Comparison of ENCODE assay signal across 9 mouse cellular contexts in the genomic region with DNA sequence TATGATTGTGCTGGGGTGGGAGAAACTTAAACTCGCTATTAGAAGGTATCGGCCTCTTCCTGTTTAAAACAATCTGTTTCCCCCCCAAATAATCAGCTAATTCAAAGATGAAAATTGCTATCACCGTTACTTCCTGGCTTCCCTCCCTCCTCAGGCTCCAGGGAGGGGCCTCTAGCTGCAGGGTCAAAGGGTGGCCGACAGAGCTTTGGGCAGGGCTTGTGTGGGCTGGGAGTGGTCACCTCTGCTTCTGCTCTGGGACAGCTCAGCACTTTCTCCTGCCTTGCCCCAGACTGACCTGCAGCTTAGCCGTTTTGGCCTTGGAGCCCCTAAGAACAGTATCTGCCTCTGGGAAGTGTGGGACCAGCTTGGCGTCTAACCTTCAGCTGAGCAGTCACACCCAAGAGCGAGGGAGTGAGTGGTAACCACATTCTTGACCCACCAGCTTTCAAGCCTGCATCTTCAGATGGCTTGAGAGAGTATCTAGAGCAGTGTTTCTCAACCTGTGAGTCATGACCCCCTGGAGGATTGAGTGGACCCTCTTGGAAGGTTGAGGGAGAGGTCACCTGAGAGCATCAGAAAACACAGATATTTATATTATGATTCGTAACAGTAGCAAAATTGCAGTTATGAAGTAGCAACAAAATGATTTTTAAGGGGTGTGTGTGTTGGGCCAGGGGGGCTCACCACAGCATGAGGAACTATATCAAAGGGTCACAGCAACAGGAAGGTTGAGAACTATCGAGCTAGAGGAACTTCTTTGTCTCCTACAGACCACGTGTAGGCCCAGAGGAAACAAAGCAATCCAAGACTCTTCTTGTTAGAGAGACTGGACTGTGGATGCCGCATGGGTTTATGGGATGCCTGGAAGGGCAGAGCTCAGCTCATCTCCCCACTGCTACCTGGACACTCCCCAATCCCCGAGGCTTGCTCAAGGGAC. TPM values are rescaled to one million over a fixed set of nuclear protein-coding genes. Genes with fewer than 3 reads are reported as not detected.
DNase-seq lines count a peak whose midpoint lies in the region; ATAC-seq lines count a peak whose summit lies in the region.
"Had no signal": no experiment of that assay in that cellular context is flagged by ENCODE, and none has a peak within 500 bp of the region (broad histone marks: within the 10 kb centered on the region; RNA-seq: fewer than 3 reads in every experiment).

No protein-coding gene starts in this region.

- no peaks in the 10 kb centered on the region for H3K36me3 ChIP-seq in hindbrain, embryonic 10.5 days
- no peaks in the 10 kb centered on the region for H3K36me3 ChIP-seq in hindbrain, embryonic 12.5 days
- H3K36me3 ChIP-seq in heart, embryonic 11.5 days (ENCODE audit: control insufficient read depth, insufficient read depth, low read length) = no peaks in the 10 kb centered on the region
- H3K36me3 ChIP-seq in limb, embryonic 13.5 days = no peaks in the 10 kb centered on the region

- H3K27me3 ChIP-seq in hindbrain, embryonic 10.5 days (ENCODE audit: insufficient read depth, poor library complexity, severe bottlenecking) = no peaks in the 10 kb centered on the region
- H3K27me3 ChIP-seq in hindbrain, embryonic 12.5 days = no peaks in the 10 kb centered on the region
- H3K27me3 ChIP-seq in heart, embryonic 11.5 days (ENCODE audit: control insufficient read depth, insufficient read depth, low read length) = no peaks in the 10 kb centered on the region
- no peaks in the 10 kb centered on the region for H3K27me3 ChIP-seq in limb, embryonic 13.5 days
- H3K27me3 ChIP-seq: Patski had no signal

- 73% methylated on average over 12 of the region's 12 CpGs for WGBS in hindbrain, embryonic 10.5 days
- WGBS in hindbrain, embryonic 12.5 days = 75% methylated on average over 12 of the region's 12 CpGs
- 43% methylated on average over 12 of the region's 12 CpGs for WGBS in heart, embryonic 11.5 days (ENCODE audit: insufficient replicate concordance)
- 61% methylated on average over 12 of the region's 12 CpGs for WGBS in limb, embryonic 13.5 days

- no peak overlapping the region for H3K9ac ChIP-seq in hindbrain, embryonic 12.5 days
- no peak overlapping the region for H3K9ac ChIP-seq in heart, embryonic 11.5 days (ENCODE audit: low read depth, low read length)
- 0 out of 2 replicates have a peak overlapping the region, but pooled peaks have one; percentile 25 for H3K9ac ChIP-seq in limb, embryonic 13.5 days

- H3K27ac ChIP-seq in hindbrain, embryonic 10.5 days = peak overlapping the region; percentile 62
- no peak overlapping the region for H3K27ac ChIP-seq in hindbrain, embryonic 12.5 days
- peak overlapping the region; percentile 62 for H3K27ac ChIP-seq in heart, embryonic 11.5 days (ENCODE audit: low read depth, low read length)
- peak overlapping the region; percentile 12; the same call in 1 of the 2 replicates for H3K27ac ChIP-seq in limb, embryonic 13.5 days

- H3K9me3 ChIP-seq in hindbrain, embryonic 10.5 days = no peaks in the 10 kb centered on the region
- H3K9me3 ChIP-seq in hindbrain, embryonic 12.5 days (replicated peaks) = no peaks in the 10 kb centered on the region
- H3K9me3 ChIP-seq in heart, embryonic 11.5 days (replicated peaks; ENCODE audit: control insufficient read depth, low read length) = no peaks in the 10 kb centered on the region
- no peaks in the 10 kb centered on the region for H3K9me3 ChIP-seq in limb, embryonic 13.5 days

- DNase-seq in hindbrain, embryonic 10.5 days (ENCODE audit: low spot score) = no peak
- no peak for DNase-seq in frontal cortex, postnatal 14 days (ENCODE audit: low spot score in 2 of 2)
- DNase-seq in ovary, postnatal 10 days (ENCODE audit: low spot score) = no peak
- no peak for DNase-seq in layer of hippocampus, adult 9-10 months (ENCODE audit: low spot score)

- no peak for ATAC-seq in hindbrain, embryonic 12.5 days (ENCODE audit: low FRiP score)
- ATAC-seq in heart, embryonic 11.5 days (replicated peaks; ENCODE audit: insufficient number of reproducible peaks, low FRiP score, low TSS enrichment) = peak; percentile 71
- ATAC-seq in limb, embryonic 13.5 days (ENCODE audit: low FRiP score, low read depth) = no peak
- peak; percentile 40; the same call in 1 of the 2 replicates for ATAC-seq in neutrophil, adult 5-6 weeks (ENCODE audit: extremely low read depth, insufficient number of reproducible peaks, low FRiP score, poor library complexity, severe bottlenecking)
- ATAC-seq: Patski had no signal

- peaks cover 18% of the 10 kb centered on the region for H3K4me1 ChIP-seq in hindbrain, embryonic 10.5 days (replicated peaks)
- H3K4me1 ChIP-seq in hindbrain, embryonic 12.5 days = 0 out of 2 replicates have a peak, but pooled peaks cover 4% of the 10 kb centered on the region
- peaks cover 7% of the 10 kb centered on the region; the same call in 1 of the 2 replicates for H3K4me1 ChIP-seq in heart, embryonic 11.5 days (ENCODE audit: control insufficient read depth, insufficient read depth, low read length)
- H3K4me1 ChIP-seq in limb, embryonic 13.5 days = peaks cover 23% of the 10 kb centered on the region

- no peak overlapping the region for H3K4me3 ChIP-seq in hindbrain, embryonic 10.5 days
- H3K4me3 ChIP-seq in hindbrain, embryonic 12.5 days = no peak overlapping the region
- H3K4me3 ChIP-seq in heart, embryonic 11.5 days (ENCODE audit: low read depth, low read length) = no peak overlapping the region
- no peak overlapping the region for H3K4me3 ChIP-seq in limb, embryonic 13.5 days

- no peak overlapping the region for H3K4me2 ChIP-seq in hindbrain, embryonic 12.5 days (replicated peaks)
- H3K4me2 ChIP-seq in heart, embryonic 11.5 days = no peak overlapping the region
- H3K4me2 ChIP-seq in limb, embryonic 13.5 days (replicated peaks) = no peak overlapping the region

RNA-seq across cellular contexts. Expression of a gene that starts 15.1 kb away (rescaled TPM):
- polyA plus RNA-seq in hindbrain, embryonic 10.5 days (2016; fragmentation: Nextera tagmentation; extraction: Ambion mirVana) = 14.8 and 15.7 TPM in 2 replicates
- 20.9 and 23.6 TPM in 2 replicates for polyA plus RNA-seq in hindbrain, embryonic 12.5 days (2016; fragmentation: Nextera tagmentation; extraction: Ambion mirVana)
- 39.9 and 42.1 TPM in 2 replicates for polyA plus RNA-seq in heart, embryonic 11.5 days (2014; fragmentation: Nextera tagmentation; extraction: Ambion mirVana)
- 48.6 and 49.2 TPM in 2 replicates for polyA plus RNA-seq in limb, embryonic 13.5 days (2015; fragmentation: Nextera tagmentation; extraction: Ambion mirVana)
- 17.2 and 22.2 TPM in 2 replicates for total RNA-seq in neutrophil, adult 5-6 weeks (2017)

Comparison
In these comparisons a context has a peak if more than half of its experiments do, and no peak if none do; other contexts are left out.
1. ATAC-seq: peak in heart, embryonic 11.5 days (single experiment) and neutrophil, adult 5-6 weeks (single experiment); none in hindbrain, embryonic 12.5 days (single experiment) and limb, embryonic 13.5 days (single experiment).